Mouse (Mus musculus) limb, embryonic 11.5 days (tissue): ENCODE data around the gene Ms4a14. TPM values are rescaled to one million over a fixed set of nuclear protein-coding genes. Genes with fewer than 3 reads are reported as not detected.

Experiments used
- polyA plus RNA-seq: library from polyadenylated mRNA; unstranded; fragments of >200 nt; fragmentation: Nextera tagmentation; extraction: Ambion mirVana; gene quantifications from 2 replicates; pipeline ENCODE4 v1.2.1, GENCODE M21; 2014

Gene Ms4a14
- polyA plus RNA-seq, 1 experiment from 2014 or later = 0.04 TPM

Other genes with a start within 250 kb of the Ms4a14 start
- gene Ms4a8a, start 233.4 kb downstream of the Ms4a14 start, polyA plus RNA-seq = not detected in 2 replicates
- not detected in 2 replicates for gene 1700017D01Rik, start 183.6 kb downstream of the Ms4a14 start, polyA plus RNA-seq
- not detected in 2 replicates for gene 1700025F22Rik, start 149.1 kb downstream of the Ms4a14 start, polyA plus RNA-seq
- gene Ms4a13, start 117.7 kb downstream of the Ms4a14 start, polyA plus RNA-seq = not detected in 2 replicates
- gene Ms4a12, start 82.0 kb downstream of the Ms4a14 start, polyA plus RNA-seq = not detected in 2 replicates
- gene Ms4a1, start 48.2 kb downstream of the Ms4a14 start, polyA plus RNA-seq = 0.05 TPM in 1 of 2 replicates, not detected in the other
- not detected in 2 replicates for gene Ms4a5, start 30.6 kb downstream of the Ms4a14 start, polyA plus RNA-seq
- gene Ms4a7, start 21.7 kb upstream of the Ms4a14 start, polyA plus RNA-seq = 0.57 and 0.65 TPM in 2 replicates
- 0.62 and 0.91 TPM in 2 replicates for gene Ms4a4a, start 61.1 kb upstream of the Ms4a14 start, polyA plus RNA-seq
- gene Ms4a4c, start 90.3 kb upstream of the Ms4a14 start, polyA plus RNA-seq = 0.30 TPM in 1 of 2 replicates, not detected in the other
- not detected in 2 replicates for gene Ms4a4b, start 129.1 kb upstream of the Ms4a14 start, polyA plus RNA-seq
- gene Ms4a6c, start 154.9 kb upstream of the Ms4a14 start, polyA plus RNA-seq = 1.2 and 1.6 TPM in 2 replicates
- gene Gm8369, start 171.5 kb upstream of the Ms4a14 start, polyA plus RNA-seq = not detected in 2 replicates
- 1.6 and 2.2 TPM in 2 replicates for gene Ms4a6b, start 202.1 kb upstream of the Ms4a14 start, polyA plus RNA-seq
- gene Ms4a4d, start 222.3 kb upstream of the Ms4a14 start, polyA plus RNA-seq = 0.41 and 1.1 TPM in 2 replicates